Mouse (Mus musculus) myocyte (in vitro differentiated cells): Measurements from ENCODE around the gene Adamtsl2.

ENCODE experiments used
- POLR2A ChIP-seq: IDR thresholded peaks from one replicate; pipeline ENCODE4 v1.6.1; 2011; ENCODE audit warnings: low read depth, mild to moderate bottlenecking, control low read depth, moderate library complexity; ENCODE audit not compliant: insufficient read length
- POLR2AphosphoS2 ChIP-seq: IDR thresholded peaks from one replicate; pipeline ENCODE4 v1.6.1; 2011; ENCODE audit warnings: low read depth, control low read depth; ENCODE audit not compliant: insufficient read length
- REST ChIP-seq: IDR thresholded peaks from one replicate; pipeline ENCODE4 v1.6.1; 2011; ENCODE audit warnings: mild to moderate bottlenecking, control low read depth, moderate library complexity; ENCODE audit not compliant: insufficient read depth, insufficient read length
- TCF12 ChIP-seq: IDR thresholded peaks from one replicate; pipeline ENCODE4 v1.6.1; 2011; ENCODE audit warnings: mild to moderate bottlenecking, control low read depth; ENCODE audit not compliant: poor library complexity, insufficient read depth, severe bottlenecking

DNA sequence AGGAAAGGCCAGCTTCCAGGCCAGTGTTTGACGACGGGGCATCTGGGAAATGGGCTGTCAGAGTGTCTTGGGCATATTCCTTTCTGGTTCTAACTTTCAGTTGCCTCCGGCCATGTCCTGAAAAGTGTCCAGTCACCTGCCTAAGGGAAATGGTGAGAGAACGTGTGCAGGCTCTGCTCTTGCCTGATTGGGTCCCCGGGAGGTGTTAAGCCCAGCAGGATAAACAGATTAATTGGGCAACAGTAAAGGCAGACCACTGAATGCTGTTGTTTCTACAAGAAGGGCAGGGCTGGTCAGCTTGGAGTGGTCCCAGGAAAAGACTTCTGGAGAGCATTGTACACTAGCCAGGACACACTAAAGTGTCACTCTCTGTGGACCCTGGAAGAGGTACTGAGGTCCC, 9.5 kb downstream of the Adamtsl2 start:
- no peak for TF ChIP-seq TCF12
- TF ChIP-seq POLR2A, result no peak
- TF ChIP-seq REST, result no peak
- TF ChIP-seq POLR2AphosphoS2, result no peak
